Mouse (Mus musculus) 416B (cell line): ENCODE data around the gene Ccs.
"Not testable (repeated sequence)": the region's sequence is repeated elsewhere in the genome, so short reads cannot be mapped to it uniquely, and the experiment has no call there.

Experiments used
- DNase-seq: peaks from one replicate; pipeline ENCODE4 v3.0.0; 2011; ENCODE audit warnings: low read depth

Gene Ccs

GRCm38 (mm10) chr19:4839149-4839548 is at the start of gene Ccs, which contains the start of gene Ccdc87:
Ccs (minus strand) TSS chr19:4839332.
Ccdc87 (plus strand) TSS chr19:4839366.
- DNase-seq, result peak; percentile 98

- no peak for DNase-seq
Observed at GRCm38 (mm10) chr19:4883961-4884360, 44.8 kb upstream of the Ccs start.

GRCm38 (mm10) chr19:4879324-4879703 is 40.2 kb upstream of the Ccs start:
- no peak for DNase-seq

- peak; percentile 97 for DNase-seq
Observed at GRCm38 (mm10) chr19:4878405-4879323, 39.5 kb upstream of the Ccs start, which contains the start of gene Zdhhc24. Zdhhc24 (plus strand) TSS chr19:4878668.

- DNase-seq, result no peak
Observed at GRCm38 (mm10) chr19:4877785-4878184, 38.7 kb upstream of the Ccs start, which contains the start of gene Actn3. Actn3 (minus strand) TSS chr19:4877909.

- DNase-seq, result no peak
Observed at GRCm38 (mm10) chr19:4876755-4877154, 37.6 kb upstream of the Ccs start.

- DNase-seq, result no peak
Observed at GRCm38 (mm10) chr19:4876241-4876640, 37.1 kb upstream of the Ccs start.

GRCm38 (mm10) chr19:4874613-4875012 is 35.5 kb upstream of the Ccs start:
- not testable (repeated sequence) for DNase-seq

- no peak for DNase-seq
Observed at GRCm38 (mm10) chr19:4865147-4865546, 26.0 kb upstream of the Ccs start.

- no peak for DNase-seq
Observed at GRCm38 (mm10) chr19:4863048-4863447, 23.9 kb upstream of the Ccs start.

GRCm38 (mm10) chr19:4859081-4859480 is 19.9 kb upstream of the Ccs start:
- DNase-seq, result no peak

- no peak for DNase-seq
Observed at GRCm38 (mm10) chr19:4855951-4856350, 16.8 kb upstream of the Ccs start.

GRCm38 (mm10) chr19:4855470-4855820 is 16.3 kb upstream of the Ccs start:
- DNase-seq, result no peak

- no peak for DNase-seq
Observed at GRCm38 (mm10) chr19:4854552-4855469, 15.7 kb upstream of the Ccs start, which contains the start of gene Ctsf. Ctsf (plus strand) TSS chr19:4855130.

GRCm38 (mm10) chr19:4850281-4850680 is 11.1 kb upstream of the Ccs start:
- DNase-seq, result no peak

- no peak for DNase-seq
Observed at GRCm38 (mm10) chr19:4849800-4850199, 10.7 kb upstream of the Ccs start.

- DNase-seq, result peak; percentile 63
Observed at GRCm38 (mm10) chr19:4847490-4847889, 8.4 kb upstream of the Ccs start.

GRCm38 (mm10) chr19:4845846-4846245 is 6.7 kb upstream of the Ccs start:
- DNase-seq, result no peak

- no peak for DNase-seq
Observed at GRCm38 (mm10) chr19:4842611-4843010, 3.5 kb upstream of the Ccs start.

- no peak for DNase-seq
Observed at GRCm38 (mm10) chr19:4840848-4841247, 1.7 kb upstream of the Ccs start.

- peak; percentile 46 for DNase-seq
Observed at GRCm38 (mm10) chr19:4838526-4839140, 499 bp downstream of the Ccs start.

GRCm38 (mm10) chr19:4837049-4837448 is 2.1 kb downstream of the Ccs start:
- no peak for DNase-seq
